Mouse (Mus musculus) lung, postnatal 0 days (tissue): ENCODE measurements around the gene Defb28.

Experiments used
- CTCF ChIP-seq: IDR thresholded peaks from 2 replicates; pipeline ENCODE4 v1.5.1; 2016; ENCODE audit warnings: antibody characterized with exemption, mild to moderate bottlenecking
- EP300 ChIP-seq: IDR thresholded peaks from 2 replicates; pipeline ENCODE4 v1.6.1; 2016; ENCODE audit warnings: antibody characterized with exemption, mild to moderate bottlenecking, control low read depth

- TF ChIP-seq EP300 (no peak), CTCF (no peak)
Measured at GRCm38 (mm10) chr2:152548124-152548523, 30.1 kb downstream of the Defb28 start.
